Mouse (Mus musculus): ENCODE measurements around the gene Zfp111.

- TF ChIP-seq CTCF (IDR thresholded peaks at IDR 0.05; ENCODE audit: insufficient read depth, low read depth, low read length) (no peak), POLR2A (IDR thresholded peaks at IDR 0.05; ENCODE audit: insufficient read depth, low read depth, low read length) (no peak)
These were observed 2.9 kb downstream of the Zfp111 start for GRCm38 (mm10) chr7:24208282-24208886.
